7 mouse cellular contexts compared by ENCODE assay signal in genomic region chr5:3289991-3290417, GRCm38 (mm10). TPM values are rescaled to one million over a fixed set of nuclear protein-coding genes. Genes with fewer than 3 reads are reported as not detected.
DNase-seq lines count a peak whose midpoint lies in the region; ATAC-seq lines count a peak whose summit lies in the region.
"Not testable (repeated sequence)": the region's sequence is repeated elsewhere in the genome, so short reads cannot be mapped to it uniquely, and the experiment has no call there.

No protein-coding gene starts in this region.

- H3K4me2 ChIP-seq in hindbrain, embryonic 13.5 days, result not testable (repeated sequence)

- ATAC-seq in hindbrain, embryonic 13.5 days (ENCODE audit: low FRiP score), result 0 out of 2 replicates have a peak, but pooled peaks have one; percentile 49

- WGBS in forebrain, embryonic 10.5 days, result 8% methylated on average over 8 of the region's 8 CpGs
- WGBS in heart, embryonic 10.5 days, result 15% methylated on average over 8 of the region's 8 CpGs
- WGBS in hindbrain, embryonic 13.5 days, result 18% methylated on average over 8 of the region's 8 CpGs
- 5% methylated on average over 8 of the region's 8 CpGs for WGBS in midbrain, embryonic 10.5 days

- H3K9ac ChIP-seq in hindbrain, embryonic 13.5 days, result not testable (repeated sequence)

- DNase-seq in adrenal gland, postnatal 25 days, result peak; percentile 15
- DNase-seq in forebrain, embryonic 10.5 days (ENCODE audit: extremely low spot score, low spot score), result peak; percentile 23
- peak; percentile 74 for DNase-seq in heart, embryonic 10.5 days (ENCODE audit: low spot score)
- DNase-seq in left cerebral cortex, postnatal 36 days (ENCODE audit: low spot score in 2 of 2), result peak; percentile 4 to 8
- DNase-seq in midbrain, embryonic 10.5 days (ENCODE audit: low spot score), result peak; percentile 27
- DNase-seq in ovary, postnatal 36 days (ENCODE audit: low spot score), result peak; percentile 7

- H3K4me3 ChIP-seq in forebrain, embryonic 10.5 days; heart, embryonic 10.5 days; hindbrain, embryonic 13.5 days; midbrain, embryonic 10.5 days: not testable (repeated sequence)

- not testable (repeated sequence) for H3K36me3 ChIP-seq in forebrain, embryonic 10.5 days (replicated peaks); heart, embryonic 10.5 days; hindbrain, embryonic 13.5 days; midbrain, embryonic 10.5 days

- H3K9me3 ChIP-seq in forebrain, embryonic 10.5 days; heart, embryonic 10.5 days; hindbrain, embryonic 13.5 days; midbrain, embryonic 10.5 days (replicated peaks): not testable (repeated sequence)

- not testable (repeated sequence) for H3K27ac ChIP-seq in forebrain, embryonic 10.5 days; heart, embryonic 10.5 days; hindbrain, embryonic 13.5 days; midbrain, embryonic 10.5 days (replicated peaks)

- H3K4me1 ChIP-seq in forebrain, embryonic 10.5 days, result peaks cover 12% of the 10 kb centered on the region
- not testable (repeated sequence) for H3K4me1 ChIP-seq in heart, embryonic 10.5 days; hindbrain, embryonic 13.5 days (replicated peaks); midbrain, embryonic 10.5 days

- intact Hi-C loops in left cerebral cortex, postnatal 36 days (cut with DNase I), result not testable (repeated sequence)

- not testable (repeated sequence) for H3K27me3 ChIP-seq in forebrain, embryonic 10.5 days (ENCODE audit: poor library complexity, severe bottlenecking); heart, embryonic 10.5 days (ENCODE audit: insufficient read depth, poor library complexity, severe bottlenecking); hindbrain, embryonic 13.5 days; midbrain, embryonic 10.5 days (ENCODE audit: low read depth, poor library complexity, severe bottlenecking)

RNA-seq across cellular contexts. Expression of gene Cdk6, which starts 51.3 kb away (rescaled TPM):
- total RNA-seq in adrenal gland, postnatal 25 days (2021), result 19.1 and 27.0 TPM in 2 replicates
- polyA plus RNA-seq in forebrain, embryonic 10.5 days (2016; fragmentation: Nextera tagmentation; extraction: Ambion mirVana), result 21.0 and 27.5 TPM in 2 replicates
- polyA plus RNA-seq in heart, embryonic 10.5 days (2016; fragmentation: Nextera tagmentation; extraction: Ambion mirVana), result 20.9 and 32.4 TPM in 2 replicates
- 11.8 and 12.3 TPM in 2 replicates for polyA plus RNA-seq in hindbrain, embryonic 13.5 days (2015; fragmentation: Nextera tagmentation; extraction: Ambion mirVana)
- 1 to 10 TPM; 2.1 to 4.0 TPM for total RNA-seq in left cerebral cortex, postnatal 36 days (2021)
- polyA plus RNA-seq in midbrain, embryonic 10.5 days (2016; fragmentation: Nextera tagmentation; extraction: Ambion mirVana), result 16.5 and 21.6 TPM in 2 replicates

Comparison
In these comparisons a context has a peak if more than half of its experiments do, and no peak if none do; other contexts are left out.
1. DNase-seq: peak in every context shown above with its lines; median percentile 74 in heart, embryonic 10.5 days; 27 in midbrain, embryonic 10.5 days; 23 in forebrain, embryonic 10.5 days; 15 in adrenal gland, postnatal 25 days; 7 in ovary, postnatal 36 days; 6 in left cerebral cortex, postnatal 36 days.